Mouse (Mus musculus) adrenal gland, postnatal 14 days (tissue): ENCODE data around the gene Fam208a. TPM values are rescaled to one million over a fixed set of nuclear protein-coding genes. Genes with fewer than 3 reads are reported as not detected.

ENCODE experiments used
- DNase-seq: peaks from one replicate; pipeline ENCODE4 v3.0.0; 2021; ENCODE audit warnings: mixed read lengths
- long read RNA-seq, 2 experiments: library from polyadenylated mRNA; stranded (forward); transcript quantifications; one replicate each; pipeline ENCODE4 v2.0.0; 2021
- total RNA-seq: library from RNA; stranded (reverse); gene quantifications from 2 replicates; pipeline ENCODE4 v1.2.3, GENCODE M21; 2021

The Fam208a gene
- 20.7 and 24.8 TPM in 2 replicates for total RNA-seq
- long read RNA-seq, experiment 1, partial matches to known transcripts: 2 of 4 reads
- long read RNA-seq, experiment 1, other reads (novel, unspliced or antisense): 2 of 4 reads
- long read RNA-seq, experiment 2, partial matches to known transcripts: 1 of 1 reads
- long read RNA-seq, experiment 2, other reads (novel, unspliced or antisense): 0 of 1 reads

DNA sequence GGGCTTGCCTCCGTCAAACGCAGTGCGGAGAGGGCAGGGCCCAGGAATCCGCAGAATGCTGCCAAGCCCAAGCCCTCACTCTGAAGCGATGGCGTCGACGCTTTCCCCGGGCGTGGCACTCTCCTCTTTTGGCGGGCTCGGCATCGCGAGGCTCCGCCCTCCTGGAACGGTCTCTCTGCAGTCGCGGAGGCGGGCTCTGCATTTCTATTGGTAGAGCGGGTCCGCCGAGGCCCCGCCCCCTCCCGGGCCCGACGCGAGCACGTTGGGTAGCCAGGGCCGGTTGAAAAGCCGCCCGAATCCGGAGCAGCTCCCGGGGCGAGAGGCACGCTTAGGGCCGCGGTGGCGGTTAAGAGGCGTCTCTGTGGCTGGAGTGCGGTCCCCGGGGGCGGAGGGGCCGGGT, at the start of gene Fam208a:
Gene Fam208a (plus strand): TSS at position 262 of the 400 bp plus-strand sequence.
- DNase-seq: peak; percentile 96

DNA sequence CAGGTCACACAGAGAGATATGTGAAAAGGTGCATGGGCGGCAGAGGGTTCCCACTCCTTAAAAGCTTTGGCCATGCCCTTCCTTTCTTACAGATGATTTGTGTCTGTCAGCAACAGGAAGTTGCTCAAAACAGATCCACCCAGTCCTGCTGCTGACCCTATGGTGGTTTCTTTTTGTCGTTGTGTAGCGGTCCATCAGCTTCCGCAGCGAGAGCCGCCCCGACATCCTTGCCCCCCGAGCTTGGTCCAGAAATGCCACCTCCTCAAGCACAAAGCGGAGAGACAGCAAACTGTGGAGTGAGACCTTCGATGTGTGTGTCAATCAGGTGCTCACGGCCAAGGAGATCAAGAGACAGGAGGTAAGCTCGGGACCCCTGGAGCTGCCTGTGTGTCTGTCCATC, 49.2 kb upstream of the Fam208a start:
- DNase-seq: no peak

DNA sequence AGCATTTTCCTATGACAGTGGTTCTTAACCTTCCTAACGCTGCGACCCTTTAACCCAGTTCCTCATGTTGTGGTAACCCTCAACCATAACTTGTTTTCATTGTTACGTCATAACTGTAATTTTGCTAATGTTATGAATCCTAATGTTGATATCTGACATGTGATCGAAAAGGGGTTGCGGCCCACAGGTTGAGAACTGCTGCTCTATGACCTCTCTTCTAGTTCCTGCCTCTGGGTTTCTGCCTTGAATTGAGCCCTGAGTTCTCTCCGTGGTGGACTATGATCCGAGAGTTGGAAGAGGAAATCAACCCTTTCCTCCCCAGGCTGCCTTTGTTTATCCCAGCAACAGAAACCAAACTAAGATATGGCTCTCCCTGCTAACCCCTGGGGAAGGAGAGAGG, 47.2 kb upstream of the Fam208a start:
- DNase-seq: no peak

DNA sequence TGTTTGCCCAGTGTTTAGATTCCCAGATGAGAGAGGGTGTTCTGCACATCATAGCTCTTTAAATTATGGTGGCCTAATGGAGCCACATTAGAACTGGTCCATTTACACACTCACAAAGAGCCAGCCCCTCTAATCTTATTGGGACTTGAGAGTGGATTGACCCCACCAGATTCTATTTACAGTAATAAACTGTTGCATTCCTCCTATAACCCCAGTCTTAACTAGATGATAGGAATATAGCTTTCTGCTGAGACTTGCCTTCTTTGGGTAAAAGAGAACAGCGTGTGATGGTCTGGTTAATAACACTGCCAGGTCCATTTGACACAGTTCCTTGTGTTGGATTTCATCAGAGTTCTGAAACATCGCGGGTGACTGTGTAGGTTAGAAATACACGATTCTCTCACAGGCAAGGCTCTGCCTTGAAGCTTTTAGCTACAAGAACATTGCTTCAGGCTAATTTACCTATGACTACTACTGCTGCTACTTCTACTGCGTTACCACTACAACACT, 45.3 kb upstream of the Fam208a start:
- no peak for DNase-seq

DNA sequence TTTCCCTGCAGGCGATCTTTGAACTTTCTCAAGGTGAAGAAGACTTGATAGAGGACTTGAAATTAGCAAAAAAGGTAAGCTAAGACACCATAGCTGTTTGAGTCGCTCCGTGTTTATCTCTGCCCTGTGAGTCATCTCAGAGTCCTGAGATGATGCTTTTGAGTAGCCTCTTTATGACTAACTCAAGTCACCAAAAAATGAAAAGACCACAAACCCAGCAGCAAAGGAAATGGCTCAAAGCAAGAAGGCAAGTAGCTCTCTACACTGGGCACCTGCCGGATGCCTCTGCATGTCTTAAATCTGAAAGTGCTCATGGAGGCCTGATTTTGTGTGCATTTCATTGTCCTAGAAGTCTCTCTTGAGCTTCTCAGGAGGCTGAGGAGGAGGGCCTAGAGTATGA, 44.5 kb upstream of the Fam208a start:
- DNase-seq: no peak

DNA sequence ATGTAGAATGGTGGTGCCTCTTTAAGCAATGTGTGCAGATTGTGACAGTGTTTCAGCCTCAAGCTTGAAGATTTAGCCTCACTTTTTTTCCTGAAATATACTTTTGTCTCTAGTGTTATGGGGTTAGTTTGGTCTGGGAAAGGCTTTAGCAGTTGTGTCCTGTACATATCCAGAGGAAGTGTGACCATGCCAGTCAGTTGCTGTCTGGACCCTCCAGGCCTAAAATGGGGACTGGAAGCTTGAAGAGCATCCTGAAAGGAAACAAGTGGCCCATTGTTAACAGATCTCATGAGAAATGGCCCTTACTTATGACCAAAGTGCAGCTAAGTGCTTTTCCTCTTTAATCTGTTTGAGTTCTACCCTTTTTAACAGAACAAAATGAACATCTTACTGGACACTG, 40.0 kb upstream of the Fam208a start:
- no peak for DNase-seq

DNA sequence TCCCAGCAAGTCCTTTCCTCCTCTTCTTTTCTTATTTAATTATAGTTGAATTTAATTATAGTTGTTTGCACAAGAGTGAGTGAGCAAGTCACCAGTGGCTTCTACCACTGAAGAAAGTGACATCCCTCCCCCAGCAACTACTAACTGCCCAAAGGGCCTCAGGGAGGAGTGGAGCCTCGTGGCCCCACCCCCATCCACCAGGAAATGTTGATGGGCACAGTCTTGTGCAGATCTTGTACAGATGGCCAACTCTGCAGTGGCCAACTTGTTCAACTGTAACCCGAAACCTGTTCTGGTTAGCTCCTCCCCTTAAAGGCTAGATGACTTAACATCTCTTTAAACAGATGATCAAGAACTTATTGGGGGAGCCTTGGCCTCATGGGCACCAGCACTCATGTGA, 38.9 kb upstream of the Fam208a start:
- no peak for DNase-seq

DNA sequence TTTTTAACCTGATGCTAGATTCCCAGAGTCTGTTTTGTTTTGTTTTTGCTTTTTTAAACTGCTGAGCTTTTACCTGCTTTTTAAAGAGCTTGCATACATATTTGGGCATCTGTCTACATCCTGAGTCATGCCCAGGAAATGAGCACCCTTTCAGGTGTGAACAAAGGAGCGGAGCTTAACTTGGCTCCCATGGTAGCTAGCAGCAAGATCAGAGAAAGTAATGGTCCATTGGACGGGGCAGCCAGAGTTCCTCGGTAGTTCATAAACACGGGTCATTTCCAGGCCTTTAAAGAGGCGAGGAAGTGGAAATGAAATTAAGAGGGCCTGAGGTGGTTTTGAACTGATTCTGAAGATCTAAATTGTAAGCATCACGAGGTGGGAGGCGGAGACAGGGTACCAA, 38.0 kb upstream of the Fam208a start:
- DNase-seq: no peak

DNA sequence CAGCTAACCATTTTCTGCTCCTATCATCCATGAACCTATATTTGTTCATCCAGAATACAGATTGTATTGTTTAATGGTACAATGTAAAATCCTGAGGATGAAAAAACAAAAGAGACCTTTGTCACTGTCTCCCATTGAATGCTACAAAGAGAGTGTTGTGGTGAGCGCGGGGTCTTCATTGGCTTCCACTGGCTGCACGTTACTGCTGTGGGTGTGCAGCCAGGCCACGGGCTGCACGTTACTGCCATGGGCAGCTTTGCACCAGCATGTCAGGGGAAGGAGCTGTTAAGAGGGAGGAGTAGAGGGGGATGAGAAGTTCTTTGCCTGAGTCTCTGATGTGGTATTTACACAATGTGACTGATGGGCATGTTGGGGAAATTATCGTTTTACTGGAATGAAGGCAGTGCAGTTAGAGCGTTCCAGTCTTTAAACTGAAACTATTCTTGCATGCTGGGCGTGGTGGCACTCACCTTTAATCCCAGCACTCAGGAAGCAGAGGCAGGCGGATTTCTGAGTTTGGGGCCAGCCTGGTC, 36.8 kb upstream of the Fam208a start:
- no peak for DNase-seq

DNA sequence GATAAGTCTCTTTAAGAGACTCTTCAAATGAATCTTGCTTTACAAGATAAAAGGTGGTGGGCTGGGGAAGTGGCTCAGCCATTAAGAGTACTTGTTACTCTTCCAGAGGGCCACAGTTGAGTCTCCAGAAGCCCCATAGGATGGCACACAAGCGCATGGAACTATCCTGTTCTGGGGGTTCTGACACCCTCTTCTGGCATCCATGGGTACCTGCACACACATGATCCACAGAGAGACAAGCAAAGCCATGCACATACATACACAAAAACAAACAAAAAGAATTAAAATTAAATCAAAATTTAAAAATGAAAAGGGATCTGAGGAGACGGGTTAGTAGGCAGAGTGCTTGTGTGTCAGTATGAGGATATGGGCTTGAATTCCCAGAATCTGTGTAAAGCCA, 36.0 kb upstream of the Fam208a start:
- DNase-seq: no peak

DNA sequence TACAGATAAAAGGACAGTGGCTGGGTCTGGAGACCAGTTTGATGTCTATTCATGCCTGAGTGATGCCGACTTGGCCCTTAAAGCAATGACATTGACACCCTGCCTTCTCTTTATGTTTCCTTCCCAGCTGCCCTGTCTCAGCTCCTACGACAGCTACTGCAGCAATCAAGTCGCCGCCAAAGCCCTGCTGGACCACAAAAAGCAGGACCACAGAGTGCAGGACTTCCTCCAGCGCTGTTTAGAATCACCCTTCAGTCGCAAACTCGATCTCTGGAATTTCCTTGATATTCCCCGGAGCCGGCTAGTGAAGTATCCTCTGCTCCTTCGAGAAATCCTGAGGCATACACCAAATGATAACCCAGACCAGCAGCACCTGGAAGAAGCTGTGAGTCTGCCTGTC, 34.8 kb upstream of the Fam208a start:
- no peak for DNase-seq

DNA sequence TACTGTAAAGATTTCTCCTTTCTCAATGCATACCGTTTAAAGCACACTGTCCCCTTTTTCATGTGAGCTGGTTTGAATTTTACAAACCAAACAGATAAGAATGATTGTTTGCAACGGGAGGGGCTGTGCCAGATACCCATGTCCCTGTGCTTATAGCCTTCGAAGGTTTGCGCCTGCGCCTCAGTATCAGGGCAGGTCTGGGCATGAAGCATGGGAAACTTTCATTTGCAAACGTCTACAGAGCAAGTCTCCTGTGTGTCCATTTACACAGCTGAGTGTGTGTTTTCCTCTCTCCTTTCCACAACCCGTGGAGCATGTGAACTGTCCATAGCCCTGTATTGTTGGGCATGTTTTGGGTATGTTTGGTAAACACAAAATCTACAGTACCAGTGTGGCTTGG, 32.2 kb upstream of the Fam208a start:
- no peak for DNase-seq

DNA sequence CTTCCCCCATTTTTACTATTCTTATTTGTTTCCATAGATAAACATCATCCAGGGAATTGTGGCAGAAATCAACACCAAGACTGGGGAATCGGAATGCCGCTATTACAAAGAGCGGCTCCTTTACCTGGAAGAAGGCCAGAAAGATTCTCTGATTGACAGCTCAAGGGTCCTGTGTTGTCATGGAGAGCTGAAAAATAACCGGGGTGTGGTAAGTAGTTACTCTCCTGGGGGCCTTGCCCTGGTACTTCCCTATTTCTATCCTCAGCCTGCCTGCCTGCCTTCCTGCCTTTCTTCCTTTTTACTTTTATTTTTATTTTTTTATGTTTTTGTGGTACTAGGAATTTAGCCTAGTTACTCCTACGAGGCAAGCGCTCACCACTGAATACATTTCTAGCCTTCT, 31.1 kb upstream of the Fam208a start:
- peak; percentile 17 for DNase-seq

DNA sequence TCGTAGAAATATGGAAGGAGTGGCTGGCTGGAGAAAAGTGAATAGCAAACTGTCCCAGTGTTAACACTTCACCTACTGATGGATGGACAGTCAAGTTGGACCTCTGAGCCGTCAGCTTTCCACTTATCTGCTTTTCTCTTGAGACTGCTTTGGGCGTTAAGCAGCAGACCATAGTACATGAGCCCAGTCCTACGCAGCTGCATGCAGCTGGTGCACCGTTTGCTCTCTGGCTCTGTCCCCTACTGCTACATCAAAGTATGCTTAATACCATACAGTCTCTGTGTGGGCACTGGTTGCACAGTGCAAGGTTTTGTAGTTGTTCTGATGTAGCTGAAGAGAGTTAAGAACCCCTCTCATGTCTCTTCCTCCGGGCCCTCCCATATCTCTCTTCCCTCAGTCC, 28.1 kb upstream of the Fam208a start:
- no peak for DNase-seq

DNA sequence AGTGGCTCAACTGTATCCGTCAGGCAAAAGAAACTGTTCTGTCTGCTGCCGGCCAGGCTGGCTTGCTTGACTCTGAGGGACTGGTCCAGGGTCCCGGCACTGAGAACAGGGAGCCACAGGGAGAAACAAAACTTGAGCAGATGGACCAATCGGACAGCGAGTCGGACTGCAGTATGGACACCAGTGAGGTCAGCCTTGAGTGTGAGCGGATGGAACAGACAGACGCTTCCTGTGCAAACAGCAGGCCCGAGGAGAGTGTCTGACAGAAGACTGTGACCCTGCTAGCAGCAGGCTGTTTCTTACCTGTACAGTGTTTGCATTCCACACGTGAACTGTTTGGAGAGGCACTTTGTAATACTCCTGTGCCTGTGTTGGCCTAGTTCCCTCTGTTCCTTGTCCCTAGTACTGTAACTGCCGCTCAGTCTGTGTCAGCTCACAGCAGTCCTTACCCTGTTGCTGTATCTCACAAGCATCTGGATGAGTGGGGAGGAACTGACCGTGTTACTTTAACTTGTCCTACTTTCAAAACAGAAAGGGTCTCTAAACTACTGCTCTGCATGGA, 26.8 kb upstream of the Fam208a start:
- DNase-seq: no peak

DNA sequence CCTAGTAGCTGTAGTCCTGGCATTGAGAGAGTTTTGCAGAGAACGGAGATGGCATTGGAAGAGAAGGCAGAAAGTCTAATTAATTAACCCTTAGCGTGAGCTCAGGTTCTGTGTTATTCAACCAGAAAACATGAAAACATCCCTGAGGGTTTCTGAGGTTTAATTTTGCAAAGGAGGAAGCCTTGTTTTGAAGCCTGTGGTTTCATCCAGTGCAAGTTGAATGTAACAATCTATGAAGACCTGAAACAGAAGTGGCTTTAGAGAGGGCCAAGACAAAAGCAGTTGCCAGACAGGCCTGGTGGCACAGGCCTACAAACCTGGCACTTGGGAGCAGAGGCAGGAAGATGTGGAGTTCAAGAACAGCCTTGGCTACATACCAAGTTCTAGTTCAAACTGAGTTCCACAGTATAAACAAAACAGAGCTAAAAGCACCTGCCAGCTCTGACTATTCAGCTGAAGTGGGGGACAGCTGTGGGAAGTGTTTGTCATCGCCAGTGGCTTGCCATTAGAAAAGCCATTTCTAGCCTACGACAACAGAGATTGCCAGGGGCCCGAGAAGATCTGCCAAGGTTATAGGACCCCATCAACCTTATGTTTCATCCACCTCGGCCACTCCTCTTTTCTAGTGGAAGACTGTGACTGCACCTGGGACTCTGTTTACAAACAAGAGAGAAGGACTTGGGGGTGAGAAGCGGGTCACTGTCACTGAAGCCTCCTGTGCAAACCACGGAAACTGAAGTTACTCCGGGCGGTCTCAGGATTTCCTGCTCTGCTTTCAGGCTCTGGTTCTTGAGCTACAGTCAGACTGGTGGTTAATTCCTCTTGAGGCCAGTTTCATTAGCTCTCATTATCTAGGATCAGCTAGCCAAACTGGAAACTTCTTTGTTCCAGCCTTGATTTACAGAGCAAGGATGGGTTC, 26.0 kb upstream of the Fam208a start:
- DNase-seq: no peak

DNA sequence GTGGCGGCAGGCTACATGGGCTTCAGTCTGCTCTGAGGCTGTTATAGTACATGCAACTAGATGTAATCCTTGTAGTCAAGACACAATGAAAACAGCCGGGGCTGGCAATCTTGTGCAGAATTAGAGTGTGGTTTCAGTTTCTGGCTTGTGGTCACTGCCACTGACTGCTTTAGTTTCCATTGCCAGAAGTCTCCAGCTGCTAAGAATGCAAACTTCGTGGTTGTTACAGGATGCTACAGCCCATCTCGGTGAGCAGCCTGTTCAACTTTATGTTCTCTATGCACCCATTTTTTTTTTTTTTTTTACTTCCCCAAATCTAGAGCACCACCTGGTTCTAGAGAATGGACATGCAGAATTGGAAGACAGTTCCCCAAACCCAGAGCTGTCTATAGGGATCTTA, 23.2 kb upstream of the Fam208a start:
- DNase-seq: no peak

DNA sequence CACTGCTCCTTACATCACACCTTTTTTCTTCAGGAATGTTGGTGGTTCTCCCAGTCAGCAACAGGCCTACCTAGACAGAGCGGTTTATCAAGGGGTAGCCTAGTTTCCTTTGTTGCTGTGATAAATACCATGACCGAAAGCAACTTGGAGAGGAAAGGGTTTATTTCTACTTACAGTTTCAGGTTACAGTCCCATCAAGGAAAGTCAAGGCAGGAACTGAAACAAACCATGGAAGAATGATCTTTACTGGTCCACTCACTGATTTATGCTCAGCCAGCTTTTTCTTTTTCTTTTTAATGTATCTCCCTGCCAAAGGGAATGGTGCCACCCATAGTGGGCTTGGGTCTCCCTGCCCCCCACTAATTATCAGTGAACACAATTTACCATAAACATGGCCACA, 22.7 kb upstream of the Fam208a start:
- no peak for DNase-seq

DNA sequence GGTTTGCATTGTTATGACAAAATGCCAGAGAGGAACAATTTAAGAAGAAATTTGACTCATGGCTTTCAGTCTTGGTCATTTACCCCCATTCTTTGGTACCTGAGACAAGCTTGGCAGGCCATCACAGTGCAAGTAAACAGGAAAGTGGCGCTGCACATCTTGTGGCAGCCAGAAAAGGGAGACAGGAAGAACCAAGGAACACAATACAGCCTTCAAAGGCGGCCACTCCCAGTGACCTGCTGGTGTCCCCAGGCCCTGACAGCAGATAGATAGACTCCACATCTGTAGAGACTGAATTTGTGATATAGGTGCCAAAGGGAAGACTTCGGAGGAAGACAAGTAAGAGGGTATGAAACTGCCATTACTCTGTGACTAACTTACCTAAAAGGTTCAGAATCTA, 20.4 kb upstream of the Fam208a start:
- DNase-seq: peak; percentile 16

DNA sequence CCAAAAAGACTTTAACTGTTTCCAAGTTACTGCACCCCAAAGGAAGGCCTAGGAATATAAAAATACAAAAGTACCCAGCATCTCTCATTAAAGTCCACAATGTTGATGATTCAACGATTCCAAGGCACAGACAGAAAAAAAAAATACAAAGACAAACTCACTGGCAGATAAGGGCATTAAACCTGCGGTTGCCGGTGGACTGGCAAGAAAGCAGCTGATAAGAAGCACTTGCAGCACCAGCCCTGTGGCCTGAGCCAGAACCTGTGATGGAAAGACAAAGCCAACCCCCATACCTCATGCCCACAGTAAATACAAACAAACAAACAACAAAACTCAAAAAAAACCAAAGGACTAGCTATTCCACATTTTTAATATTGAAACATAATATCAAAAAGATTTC, 19.0 kb upstream of the Fam208a start:
- no peak for DNase-seq

DNA sequence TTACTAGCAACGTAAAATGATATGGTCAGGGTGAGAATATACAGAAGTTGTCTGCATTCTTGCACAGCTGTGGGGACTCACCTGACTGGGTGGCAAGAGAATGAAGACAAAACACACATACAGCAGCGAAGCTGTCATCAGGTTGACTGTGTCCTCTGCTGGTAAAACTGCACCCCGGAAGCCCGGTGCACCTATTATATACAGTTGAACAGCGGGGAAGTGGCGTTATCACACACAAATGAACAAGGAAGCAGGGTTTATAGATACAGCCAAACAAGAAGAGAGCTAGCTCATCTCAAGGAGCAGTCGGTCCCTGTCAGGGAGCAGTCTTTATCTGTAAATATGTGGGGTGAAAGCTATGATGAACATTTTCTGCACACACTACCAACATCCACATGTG, 17.1 kb upstream of the Fam208a start:
- DNase-seq: no peak

DNA sequence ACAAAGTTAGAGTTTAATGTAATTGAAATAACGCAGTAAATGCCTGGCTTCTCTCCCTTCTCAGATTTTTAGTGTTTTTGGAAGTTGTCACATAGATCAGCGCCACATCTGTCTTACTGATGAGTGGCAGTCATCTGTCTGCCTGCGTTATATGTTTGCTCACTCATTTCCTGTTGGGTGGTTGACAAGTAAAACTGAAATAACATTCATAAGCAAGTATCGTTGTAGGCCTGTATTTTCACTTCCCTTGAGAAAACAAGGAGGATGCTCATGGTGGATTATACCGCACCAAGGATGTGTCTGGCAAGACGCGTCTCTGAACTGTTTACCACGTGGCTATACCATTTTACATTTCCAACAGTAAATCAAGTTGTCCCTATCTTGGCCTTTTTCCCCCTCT, 15.9 kb upstream of the Fam208a start:
- DNase-seq: no peak

DNA sequence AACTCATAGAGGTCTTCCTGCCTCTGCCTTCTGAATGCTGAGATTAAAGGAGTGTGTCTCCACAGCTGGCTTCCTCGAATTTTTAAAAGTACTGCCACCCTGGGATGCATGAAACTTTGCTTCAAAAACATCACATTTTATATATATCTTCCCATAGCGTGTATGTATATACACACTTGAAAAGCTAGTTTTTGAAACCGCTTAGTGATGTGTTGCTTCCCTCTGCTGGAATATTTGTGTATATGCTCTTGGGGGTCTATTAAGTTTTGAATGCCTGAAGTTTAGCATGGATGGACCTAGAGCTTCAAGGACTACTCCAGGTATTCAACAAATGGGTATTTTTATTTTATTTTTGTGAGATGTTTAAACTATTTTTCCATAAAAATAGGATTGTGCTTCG, 14.7 kb upstream of the Fam208a start:
- DNase-seq: peak; percentile 17
